11 mouse cellular contexts compared by ENCODE assay signal in genomic region chr11:79674632-79675031, GRCm38 (mm10).
DNase-seq lines count a peak whose midpoint lies in the region; ATAC-seq and TF ChIP-seq lines count a peak whose summit lies in the region.
"Had no signal": no experiment of that assay in that cellular context is flagged by ENCODE, and none has a peak within 500 bp of the region (broad histone marks: within the 10 kb centered on the region; RNA-seq: fewer than 3 reads in every experiment).

No protein-coding gene starts in this region.

- no peaks in the 10 kb centered on the region for H3K27me3 ChIP-seq in liver, adult 2 months (ENCODE audit: control insufficient read depth, insufficient read depth, low read length)
- H3K27me3 ChIP-seq in liver, embryonic 11.5 days (replicated peaks; ENCODE audit: control insufficient read depth, insufficient read depth, low read length): no peaks in the 10 kb centered on the region
- H3K27me3 ChIP-seq: liver, embryonic 15.5 days; stomach, embryonic 15.5 days had no signal

- DNase-seq in liver, adult 2 months (ENCODE audit: extremely low read depth, low read depth, low spot score): no peak
- no peak for DNase-seq in liver, embryonic 11.5 days (ENCODE audit: low spot score)
- DNase-seq in cerebellum, postnatal 36 days: peak; percentile 69 to 73
- DNase-seq in heart, postnatal 4 days: peak; percentile 24
- peak; percentile 74 for DNase-seq in skeletal muscle tissue, adult 2 months (ENCODE audit: low read depth, low spot score)
- no peak for DNase-seq in thymus, postnatal 10 days (ENCODE audit: low spot score in 2 of 2)
- no peak for DNase-seq in embryo, embryonic 10.5 days (ENCODE audit: low spot score)

- peaks cover 18% of the 10 kb centered on the region for H3K4me1 ChIP-seq in liver, adult 2 months (ENCODE audit: control insufficient read depth, insufficient read depth, low read length)
- H3K4me1 ChIP-seq in liver, embryonic 11.5 days (replicated peaks; ENCODE audit: control insufficient read depth, insufficient read depth, low read length): peaks cover 12% of the 10 kb centered on the region
- H3K4me1 ChIP-seq: stomach, embryonic 15.5 days had no signal

- no peak for TF ChIP-seq POLR2A in liver, adult 2 months (IDR thresholded peaks at IDR 0.05; ENCODE audit: extremely low read depth, insufficient read depth, low read length)

- no peak overlapping the region for H3K4me3 ChIP-seq in liver, adult 2 months (ENCODE audit: insufficient read depth, low read depth, low read length)
- no peak overlapping the region for H3K4me3 ChIP-seq in liver, embryonic 11.5 days (ENCODE audit: low read depth, low read length)
- H3K4me3 ChIP-seq: erythroblast, embryonic 14.5 days; liver, embryonic 15.5 days; stomach, embryonic 15.5 days had no signal

- 27% methylated on average over 7 of the region's 7 CpGs for WGBS in liver, adult 2 months
- WGBS in liver, embryonic 11.5 days: 79% methylated on average over 7 of the region's 7 CpGs

- peak overlapping the region; percentile 50 for H3K27ac ChIP-seq in liver, adult 2 months (replicated peaks; ENCODE audit: insufficient read depth, low read depth, low read length)
- H3K27ac ChIP-seq in liver, embryonic 11.5 days (ENCODE audit: low read depth, low read length): no peak overlapping the region
- H3K27ac ChIP-seq: stomach, embryonic 15.5 days had no signal

- ATAC-seq in liver, embryonic 11.5 days (replicated peaks; ENCODE audit: low FRiP score): no peak
- ATAC-seq: intestine, postnatal 0 days had no signal

- H3K9ac ChIP-seq in liver, adult 2 months (ENCODE audit: low read depth, low read length): peak overlapping the region; percentile 9; the same call in 1 of the 2 replicates
- no peak overlapping the region for H3K9ac ChIP-seq in liver, embryonic 11.5 days (ENCODE audit: low read depth, low read length)
- H3K9ac ChIP-seq: liver, embryonic 15.5 days; stomach, embryonic 15.5 days had no signal

- 0 out of 2 replicates have a peak, but pooled peaks cover 3% of the 10 kb centered on the region for H3K79me2 ChIP-seq in liver, adult 2 months (ENCODE audit: control insufficient read depth, insufficient read depth, low read length)

- H3K4me2 ChIP-seq in liver, embryonic 11.5 days: no peak overlapping the region
- H3K4me2 ChIP-seq: stomach, embryonic 15.5 days had no signal

- TF ChIP-seq CTCF in liver, adult 2 months (IDR thresholded peaks at IDR 0.05; ENCODE audit: low read depth, low read length): no peak

- H3K36me3 ChIP-seq in liver, adult 2 months (ENCODE audit: control insufficient read depth, insufficient read depth, low read length): no peaks in the 10 kb centered on the region
- H3K36me3 ChIP-seq in liver, embryonic 11.5 days (ENCODE audit: control insufficient read depth, insufficient read depth, low read length): no peaks in the 10 kb centered on the region
- H3K36me3 ChIP-seq: liver, embryonic 15.5 days; stomach, embryonic 15.5 days had no signal

- H3K9me3 ChIP-seq in liver, embryonic 11.5 days (ENCODE audit: control insufficient read depth, low read length): no peaks in the 10 kb centered on the region
- H3K9me3 ChIP-seq: liver, embryonic 15.5 days; stomach, embryonic 15.5 days had no signal

Comparison
In these comparisons a context has a peak if more than half of its experiments do, and no peak if none do; other contexts are left out.
1. DNase-seq: peak in cerebellum, postnatal 36 days (2 of 2), heart, postnatal 4 days (single experiment) and skeletal muscle tissue, adult 2 months (single experiment); none in liver, adult 2 months (single experiment), liver, embryonic 11.5 days (single experiment), thymus, postnatal 10 days (0 of 2) and embryo, embryonic 10.5 days (single experiment).